Mouse (Mus musculus) embryo, embryonic 10 days (tissue): Measurements from ENCODE around the gene Cyp2c39.
"Not testable (repeated sequence)": the region's sequence is repeated elsewhere in the genome, so short reads cannot be mapped to it uniquely, and the experiment has no call there.

Experiments used
- DNase-seq: peaks from one replicate; pipeline ENCODE4 v3.0.0-alpha.2; 2015; ENCODE audit warnings: low spot score

Cyp2c39 gene

GRCm38 (mm10) chr19:39510534-39510933 is at the start of gene Cyp2c39:
TSS of gene Cyp2c39 (plus strand) at chr19:39510862.
- DNase-seq, result no peak

DNA sequence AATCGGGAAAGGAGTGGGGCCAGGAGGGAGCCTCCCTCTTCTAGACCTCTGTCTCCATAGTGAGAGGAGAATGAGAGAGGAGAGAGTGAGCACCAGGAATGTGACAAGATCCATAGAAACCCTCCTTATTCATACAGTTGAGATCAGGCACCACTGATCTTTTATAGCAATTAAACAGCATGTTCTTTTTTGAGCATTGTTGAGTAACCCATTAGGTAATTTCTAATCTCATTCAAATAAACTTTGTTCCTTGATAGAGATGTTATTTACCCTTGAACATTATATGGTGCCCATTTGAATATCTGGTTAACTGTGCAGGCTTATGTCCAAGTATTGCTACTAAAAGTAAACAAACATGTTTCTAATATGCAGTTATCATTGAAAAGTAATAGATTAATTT is 47.7 kb upstream of the Cyp2c39 start, which contains the start of gene Cyp2c38:
TSS of gene Cyp2c38 (minus strand) at position 135 of the 400 bp plus-strand sequence.
- DNase-seq, result no peak

GRCm38 (mm10) chr19:39463923-39464322 is 46.7 kb upstream of the Cyp2c39 start:
- no peak for DNase-seq

- not testable (repeated sequence) for DNase-seq
These were observed 26.7 kb upstream of the Cyp2c39 start for GRCm38 (mm10) chr19:39483961-39484360.

DNA sequence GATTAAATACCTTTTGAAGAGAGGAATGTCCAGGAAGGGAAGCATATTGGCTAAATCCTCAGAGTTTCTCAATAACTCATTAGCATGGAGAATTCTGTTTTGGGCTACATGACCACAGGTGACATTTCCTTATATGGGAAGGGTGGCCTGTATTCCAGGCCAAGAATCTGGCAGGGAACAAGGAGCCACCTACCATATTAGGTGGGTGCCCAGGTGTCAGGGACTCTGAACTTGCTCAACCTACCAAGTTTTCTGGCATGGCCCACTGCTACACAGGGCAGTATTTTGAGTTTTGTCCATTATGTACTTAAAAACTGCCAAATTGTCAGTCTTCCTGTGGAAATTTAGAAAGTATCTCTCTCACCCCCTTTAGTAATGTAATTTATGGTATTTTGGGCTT is 4.3 kb upstream of the Cyp2c39 start:
- no peak for DNase-seq

DNA sequence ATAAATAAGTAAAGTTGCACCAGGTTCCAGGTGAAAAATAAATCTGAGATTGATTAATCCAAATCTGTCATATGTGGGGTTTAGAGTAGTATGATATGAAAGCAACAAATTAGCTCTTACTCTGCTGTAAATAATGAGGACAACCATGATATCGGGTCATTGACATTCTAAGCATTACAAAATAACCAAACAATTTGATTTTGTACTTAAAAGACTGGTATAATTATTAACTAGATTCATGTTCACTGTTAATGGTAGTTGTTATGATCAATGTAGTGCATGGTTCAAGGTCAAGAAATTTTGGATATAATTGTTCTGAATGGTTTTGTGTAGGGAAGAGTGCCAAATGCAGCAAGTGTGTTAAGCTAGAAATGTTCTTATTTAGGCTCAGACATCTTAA is 1.1 kb upstream of the Cyp2c39 start:
- no peak for DNase-seq
